Mouse (Mus musculus) myocyte (in vitro differentiated cells): Measurements from ENCODE around the gene Olfr548-ps1. TPM values are rescaled to one million over a fixed set of nuclear protein-coding genes. Genes with fewer than 3 reads are reported as not detected.

ENCODE experiments used
- H3K27me3 ChIP-seq: one replicate; pipeline ENCODE4 v1.6.1; 2011; ENCODE audit not compliant: control insufficient read depth, insufficient read depth, insufficient read length
- H3K36me3 ChIP-seq: one replicate; pipeline ENCODE4 v1.6.1; 2011; ENCODE audit not compliant: control insufficient read depth, insufficient read depth
- H3K4me2 ChIP-seq: one replicate; pipeline ENCODE4 v1.6.1; 2011; ENCODE audit warnings: low read depth, control low read depth
- H3K4me3 ChIP-seq: one replicate; pipeline ENCODE4 v1.5.1; 2011; ENCODE audit warnings: mild to moderate bottlenecking, control low read depth, moderate library complexity
- H3K79me2 ChIP-seq: one replicate; pipeline ENCODE4 v1.6.1; 2011; ENCODE audit not compliant: control insufficient read depth, insufficient read depth
- H3ac ChIP-seq: one replicate; pipeline ENCODE4 v1.6.1; 2011; ENCODE audit not compliant: control insufficient read depth, insufficient read length
- CEBPB ChIP-seq: IDR thresholded peaks from 2 replicates; pipeline ENCODE4 v1.6.1; 2011; ENCODE audit warnings: mild to moderate bottlenecking, moderate library complexity; ENCODE audit not compliant: poor library complexity, insufficient read depth, severe bottlenecking
- E2F4 ChIP-seq: IDR thresholded peaks from one replicate; pipeline ENCODE4 v1.6.1; 2011; ENCODE audit warnings: mild to moderate bottlenecking, control low read depth, moderate library complexity; ENCODE audit not compliant: insufficient read depth
- MAX ChIP-seq: IDR thresholded peaks from one replicate; pipeline ENCODE4 v1.6.1; 2011; ENCODE audit warnings: low read depth, mild to moderate bottlenecking, control low read depth
- MYOD1 ChIP-seq, 3 experiments: IDR thresholded peaks; one replicate each; pipeline ENCODE4 v1.6.1; 2011; ENCODE audit warnings: control low read depth in 2 of 3, low read depth in 2 of 3, mild to moderate bottlenecking in 2 of 3, moderate library complexity in 1 of 3; ENCODE audit not compliant: insufficient read length in 2 of 3, control insufficient read depth in 1 of 3
- MYOG ChIP-seq, 3 experiments: IDR thresholded peaks; one replicate each; pipeline ENCODE4 v1.6.1; 2011; ENCODE audit warnings: control low read depth in 2 of 3, low read depth in 2 of 3, mild to moderate bottlenecking in 2 of 3; ENCODE audit not compliant: insufficient read length in 2 of 3, control insufficient read depth in 1 of 3, insufficient read depth in 1 of 3
- POLR2A ChIP-seq: IDR thresholded peaks from one replicate; pipeline ENCODE4 v1.6.1; 2011; ENCODE audit warnings: low read depth, mild to moderate bottlenecking, control low read depth, moderate library complexity; ENCODE audit not compliant: insufficient read length
- POLR2AphosphoS2 ChIP-seq: IDR thresholded peaks from one replicate; pipeline ENCODE4 v1.6.1; 2011; ENCODE audit warnings: low read depth, control low read depth; ENCODE audit not compliant: insufficient read length
- REST ChIP-seq: IDR thresholded peaks from one replicate; pipeline ENCODE4 v1.6.1; 2011; ENCODE audit warnings: mild to moderate bottlenecking, control low read depth, moderate library complexity; ENCODE audit not compliant: insufficient read depth, insufficient read length
- SRF ChIP-seq: IDR thresholded peaks from one replicate; pipeline ENCODE4 v1.6.1; 2011; ENCODE audit warnings: low read depth; ENCODE audit not compliant: control insufficient read depth, insufficient read length
- TCF12 ChIP-seq: IDR thresholded peaks from one replicate; pipeline ENCODE4 v1.6.1; 2011; ENCODE audit warnings: mild to moderate bottlenecking, control low read depth; ENCODE audit not compliant: poor library complexity, insufficient read depth, severe bottlenecking
- TCF3 ChIP-seq: IDR thresholded peaks from one replicate; pipeline ENCODE4 v1.6.1; 2011; ENCODE audit warnings: low read depth, control low read depth; ENCODE audit not compliant: insufficient read length
- USF1 ChIP-seq: IDR thresholded peaks from one replicate; pipeline ENCODE4 v1.6.1; 2011; ENCODE audit warnings: low read depth, mild to moderate bottlenecking, control low read depth, moderate library complexity
- polyA plus RNA-seq: library from polyadenylated mRNA; unstranded; fragments of >200 nt; fragmentation: generic; extraction: Trizol; gene quantifications from one replicate; pipeline ENCODE4 v1.2.1, GENCODE M21; 2012; ENCODE audit warnings: missing spikeins

The Olfr548-ps1 gene
- polyA plus RNA-seq, 1 experiment = not detected

DNA sequence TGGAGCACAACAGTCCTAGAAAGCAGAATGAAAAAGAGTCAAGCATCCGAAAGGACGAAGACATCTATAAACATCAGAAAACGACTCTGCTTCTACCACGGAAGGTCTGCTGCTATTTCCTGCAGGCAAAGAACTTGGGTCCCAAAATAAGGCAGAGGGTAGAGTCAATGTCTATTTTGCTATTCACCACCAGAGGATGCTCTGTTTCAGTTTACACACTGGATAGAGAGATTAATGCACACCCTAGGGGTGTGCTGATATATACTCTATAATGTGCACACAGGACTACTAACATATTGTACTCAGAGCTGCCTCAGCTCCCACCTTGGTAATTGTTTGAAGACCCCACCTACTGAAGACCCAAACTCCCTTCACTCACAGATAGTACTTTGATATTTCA is 25.5 kb downstream of the Olfr548-ps1 start:
- no peak overlapping the region for H3K4me2 ChIP-seq
- TF ChIP-seq TCF3 = no peak
- TF ChIP-seq MAX = no peak
- TF ChIP-seq MYOD1 (IDR thresholded peaks at IDR 0.05; ENCODE audit: control insufficient read depth in 1 of 3, insufficient read length in 2 of 3, low read depth in 2 of 3) = no peak
- no peak for TF ChIP-seq E2F4
- TF ChIP-seq MYOG (IDR thresholded peaks at IDR 0.05; ENCODE audit: control insufficient read depth in 1 of 3, insufficient read depth in 1 of 3, insufficient read length in 2 of 3, low read depth in 2 of 3) = no peak
- TF ChIP-seq REST = no peak
- TF ChIP-seq USF1 = no peak
- TF ChIP-seq CEBPB = no peak
- TF ChIP-seq POLR2AphosphoS2 = no peak
- no peak for TF ChIP-seq POLR2A
- no peak for TF ChIP-seq TCF12
- TF ChIP-seq SRF = no peak
- no peak overlapping the region for H3ac ChIP-seq
- H3K79me2 ChIP-seq = no peaks in the 10 kb centered on the region
- H3K36me3 ChIP-seq = no peaks in the 10 kb centered on the region
- H3K4me3 ChIP-seq = no peak overlapping the region
- H3K27me3 ChIP-seq = no peaks in the 10 kb centered on the region

DNA sequence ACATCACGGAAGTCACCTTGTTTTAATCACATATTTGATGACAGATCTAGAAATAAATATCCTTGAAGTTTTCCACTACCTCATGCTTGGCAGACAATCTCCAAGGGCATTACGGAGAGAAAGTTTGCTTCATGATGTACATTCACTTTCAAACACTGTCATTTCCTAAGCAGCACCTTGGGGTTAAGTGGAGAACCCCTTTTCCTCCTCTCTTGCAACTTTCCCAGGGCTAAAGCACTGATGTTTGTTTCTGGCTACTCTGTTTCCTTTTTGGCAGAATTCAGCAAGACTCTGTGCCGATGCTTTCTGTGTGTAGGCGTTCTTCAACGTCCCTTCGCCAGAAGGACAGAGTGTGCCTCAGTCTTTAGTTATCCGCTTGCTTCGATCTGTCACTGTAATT is 30.4 kb downstream of the Olfr548-ps1 start, which contains the start of gene Olfr550:
Olfr550 (plus strand) TSS at position 301 of the 400 bp plus-strand sequence.
- Histone ChIP-seq H3ac (no peak within 1 kb of the TSS), H3K36me3 (no peaks in the 10 kb centered on the region), H3K27me3 (no peaks in the 10 kb centered on the region), H3K79me2 (no peaks in the 10 kb centered on the region), H3K4me3 (no peak within 1 kb of the TSS), H3K4me2 (no peak within 1 kb of the TSS)
- no peak for TF ChIP-seq REST
- no peak for TF ChIP-seq MAX
- TF ChIP-seq SRF = no peak
- TF ChIP-seq MYOD1 (IDR thresholded peaks at IDR 0.05; ENCODE audit: control insufficient read depth in 1 of 3, insufficient read length in 2 of 3, low read depth in 2 of 3) = no peak
- TF ChIP-seq E2F4 = no peak
- no peak for TF ChIP-seq POLR2AphosphoS2
- no peak for TF ChIP-seq POLR2A
- TF ChIP-seq TCF3 = no peak
- TF ChIP-seq CEBPB = no peak
- TF ChIP-seq MYOG (IDR thresholded peaks at IDR 0.05; ENCODE audit: control insufficient read depth in 1 of 3, insufficient read depth in 1 of 3, insufficient read length in 2 of 3, low read depth in 2 of 3) = no peak
- TF ChIP-seq TCF12 = no peak
- TF ChIP-seq USF1 = no peak

DNA sequence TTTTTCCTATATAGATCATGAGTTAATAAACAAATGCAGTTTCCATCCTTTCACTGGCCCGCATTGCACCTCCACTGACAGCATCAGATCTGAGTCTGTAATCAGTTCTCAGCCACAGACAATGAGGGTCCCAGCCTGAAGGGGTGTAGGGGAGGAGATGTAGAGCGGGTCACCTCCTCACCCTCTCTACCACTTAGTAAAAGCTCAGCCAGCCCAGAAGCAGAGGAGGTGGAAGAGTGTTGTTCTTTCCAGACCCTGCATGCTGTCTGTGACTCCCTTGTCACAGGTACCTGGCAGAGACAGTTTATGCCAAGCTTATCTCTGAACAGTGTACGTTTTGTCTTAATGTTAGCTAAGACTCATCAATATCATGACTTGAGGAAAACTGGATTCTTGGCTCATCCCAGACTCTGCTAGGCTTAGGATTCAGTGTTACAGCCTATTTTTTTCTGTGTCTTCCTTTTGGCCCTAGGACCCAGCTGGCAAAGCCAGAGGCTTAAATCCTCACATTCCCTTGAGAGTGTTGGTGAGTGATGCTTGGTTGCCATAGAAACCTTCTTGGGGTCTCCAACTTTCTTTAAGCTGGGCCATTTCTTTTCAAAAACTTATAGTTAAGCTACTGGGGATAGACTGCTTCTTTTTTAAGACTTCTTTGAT is 32.6 kb downstream of the Olfr548-ps1 start:
- H3K27me3 ChIP-seq = no peaks in the 10 kb centered on the region
- H3K36me3 ChIP-seq = no peaks in the 10 kb centered on the region
- H3K4me2 ChIP-seq = no peak overlapping the region
- no peak overlapping the region for H3K4me3 ChIP-seq
- TF ChIP-seq CEBPB (no peak), TCF12 (no peak), SRF (no peak), REST (no peak), TCF3 (no peak), POLR2AphosphoS2 (no peak), POLR2A (no peak), E2F4 (no peak), MYOD1 (IDR thresholded peaks at IDR 0.05; ENCODE audit: control insufficient read depth in 1 of 3, insufficient read length in 2 of 3, low read depth in 2 of 3) (no peak), MAX (no peak), USF1 (no peak)
- no peaks in the 10 kb centered on the region for H3K79me2 ChIP-seq
- no peak overlapping the region for H3ac ChIP-seq

DNA sequence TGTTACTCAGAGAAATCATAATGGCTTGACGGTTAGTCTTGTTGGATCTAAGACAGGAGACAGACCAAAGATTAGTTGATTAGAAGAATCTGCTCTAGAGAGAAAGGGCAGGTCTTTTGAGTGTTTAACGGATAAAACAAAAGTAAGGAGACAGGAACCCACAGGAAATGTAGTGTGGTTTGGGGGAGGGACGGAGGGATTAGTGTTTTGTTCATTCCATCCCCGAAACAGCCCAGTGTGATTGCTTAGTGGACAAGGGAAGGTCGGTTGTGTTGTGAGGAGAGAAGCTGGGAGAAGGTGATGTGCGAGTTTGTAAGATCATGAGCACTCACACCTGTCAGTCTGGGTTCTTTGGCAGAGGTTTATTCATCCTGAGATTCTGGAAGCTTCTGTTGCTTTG is 35.3 kb downstream of the Olfr548-ps1 start:
- TF ChIP-seq TCF12 (no peak), POLR2A (no peak), TCF3 (no peak), MYOG (IDR thresholded peaks at IDR 0.05; ENCODE audit: control insufficient read depth in 1 of 3, insufficient read depth in 1 of 3, insufficient read length in 2 of 3, low read depth in 2 of 3) (no peak), MYOD1 (IDR thresholded peaks at IDR 0.05; ENCODE audit: control insufficient read depth in 1 of 3, insufficient read length in 2 of 3, low read depth in 2 of 3) (no peak), SRF (no peak), MAX (no peak), E2F4 (no peak), REST (no peak), POLR2AphosphoS2 (no peak), CEBPB (no peak), USF1 (no peak)
- Histone ChIP-seq H3ac (no peak overlapping the region), H3K27me3 (no peaks in the 10 kb centered on the region), H3K4me2 (no peak overlapping the region), H3K36me3 (no peaks in the 10 kb centered on the region), H3K79me2 (no peaks in the 10 kb centered on the region), H3K4me3 (no peak overlapping the region)
